Mouse (Mus musculus): ENCODE results near the gene Nlrp4f. TPM values are rescaled to one million over a fixed set of nuclear protein-coding genes. Genes with fewer than 3 reads are reported as not detected.

The Nlrp4f gene
- under 1 TPM; 0.25 to 0.72 TPM for total RNA-seq (2021)
- long read RNA-seq, experiment 1, result 0 reads
- long read RNA-seq, experiment 2, result 0 reads

DNA sequence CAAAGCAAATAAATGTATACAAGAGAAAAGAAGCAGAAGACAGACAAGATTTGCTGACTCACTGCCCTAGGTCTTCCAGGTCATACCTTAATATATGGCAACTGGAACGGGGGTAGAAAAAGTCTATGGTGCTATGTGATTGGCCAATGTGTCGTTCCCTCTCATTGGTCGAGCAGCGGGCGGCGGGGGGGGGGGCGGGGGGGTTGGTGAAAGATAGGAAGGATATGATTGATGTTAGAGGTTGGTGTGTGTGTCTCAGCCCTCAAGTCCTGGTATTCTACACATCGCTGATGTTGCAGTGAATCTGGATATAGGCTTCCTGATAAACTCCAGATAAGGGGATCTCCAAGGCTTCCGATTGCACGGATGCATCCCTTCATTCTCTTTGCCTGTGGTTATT lies at the start of gene Nlrp4f:
TSS of gene Nlrp4f (minus strand) at position 101 of the 400 bp plus-strand sequence.
- DNase-seq (ENCODE audit: extremely low spot score in 1 of 2, low spot score in 2 of 2), result no peak
- no peak for TF ChIP-seq CTCF (IDR thresholded peaks at IDR 0.05)
- intact Hi-C loops (cut with DNase I), result no loop called here
- Histone ChIP-seq H3K4me3 (no peak within 1 kb of the TSS), H3K27ac (no peak within 1 kb of the TSS)

DNA sequence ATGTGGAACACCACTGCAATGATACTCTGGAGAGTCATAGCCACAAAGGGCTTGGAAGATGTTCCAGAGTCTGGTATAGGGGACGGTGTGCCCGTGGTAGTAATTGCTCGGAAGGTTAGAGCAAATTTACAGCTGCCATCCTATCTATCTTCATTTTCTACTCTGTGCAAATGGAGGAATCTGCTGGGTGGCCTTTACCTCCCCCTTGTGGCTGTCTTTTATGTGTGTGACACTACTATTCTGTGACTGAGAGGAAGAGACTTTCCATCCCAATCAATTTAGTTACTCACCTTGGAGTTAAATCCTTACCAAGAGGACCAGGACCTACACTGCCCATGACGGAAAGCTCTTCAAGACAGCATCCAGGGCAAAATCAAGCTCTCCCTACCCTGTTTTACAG lies 37.5 kb upstream of the Nlrp4f start:
- no peak for DNase-seq (ENCODE audit: extremely low spot score in 1 of 2, low spot score in 2 of 2)
- Histone ChIP-seq H3K27ac (no peak overlapping the region), H3K4me3 (no peak overlapping the region)
- peak; percentile 50 for TF ChIP-seq CTCF (IDR thresholded peaks at IDR 0.05)
- intact Hi-C loops (cut with DNase I), result loop anchor here (5.0 kb wide), 3 partner anchors 796 to 926 kb away; partner anchors contain the start of gene Cdk20

DNA sequence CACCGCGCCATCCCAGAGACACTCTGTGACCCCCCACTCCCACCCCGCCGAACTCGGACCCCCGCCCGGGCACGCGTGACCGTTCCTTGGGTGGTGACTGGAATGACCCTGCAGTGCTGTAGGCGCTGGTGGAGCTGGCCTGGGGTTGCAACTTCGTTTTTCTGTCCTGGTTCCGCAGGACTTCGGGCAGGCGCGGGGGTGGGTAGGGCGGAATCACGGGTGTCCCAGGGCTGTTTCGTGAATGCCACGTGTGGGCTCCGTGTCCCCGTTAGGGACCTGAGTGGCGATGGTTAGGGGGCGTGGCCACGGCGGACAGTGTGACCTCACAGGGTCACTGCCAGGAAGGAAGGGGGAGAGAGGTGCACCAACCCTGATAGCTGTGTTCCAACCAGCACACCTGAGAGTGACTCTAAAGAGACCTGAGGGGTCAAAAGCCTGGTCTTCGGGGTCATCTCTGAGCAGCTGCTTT lies 36.6 kb upstream of the Nlrp4f start:
- intact Hi-C loops (cut with DNase I), result loop anchor here (5.0 kb wide), 3 partner anchors 795 to 925 kb away; partner anchors contain the start of gene Cdk20
- H3K4me3 ChIP-seq, result peak overlapping the region; percentile 72

DNA sequence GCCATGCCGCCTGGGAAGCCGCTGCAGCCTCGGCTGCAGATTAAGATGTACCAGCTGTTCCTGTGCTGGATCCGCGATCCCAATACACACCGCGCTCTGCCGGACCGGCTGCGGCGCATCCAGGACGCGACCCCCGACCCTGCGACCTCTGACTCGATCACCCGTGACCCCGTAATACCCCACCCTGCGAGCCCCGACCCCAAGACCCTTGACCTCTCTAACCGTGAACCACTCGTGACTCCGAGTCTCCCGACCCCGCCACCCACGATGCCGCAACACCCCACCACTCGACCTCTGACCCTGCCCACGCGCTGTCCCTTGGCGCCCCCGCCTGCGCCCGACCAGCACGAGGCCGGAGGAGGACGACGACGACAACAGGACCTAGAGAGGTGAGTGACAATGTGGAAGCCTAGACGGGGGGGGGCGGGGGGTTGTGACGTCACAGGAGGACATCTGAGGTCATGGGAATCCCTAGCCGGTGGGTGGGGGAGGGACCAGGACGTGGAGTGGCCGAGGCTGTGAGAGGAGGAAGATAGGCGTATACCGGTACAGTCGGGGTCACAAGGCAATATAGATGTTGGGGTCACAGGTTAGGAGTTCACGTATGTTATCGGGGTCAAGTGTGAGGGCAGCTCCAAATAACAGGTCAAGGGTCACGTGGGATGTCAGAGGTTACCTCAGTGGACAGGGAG lies 36.0 kb upstream of the Nlrp4f start:
- peak overlapping the region; percentile 25; the same call in 1 of the 2 replicates for H3K27ac ChIP-seq
- TF ChIP-seq CTCF (IDR thresholded peaks at IDR 0.05), result no peak
- no peak for DNase-seq (ENCODE audit: extremely low spot score in 1 of 2, low spot score in 2 of 2)
- intact Hi-C loops (cut with DNase I), result loop anchor here (1.0 to 5.0 kb wide), 5 partner anchors 37 to 924 kb away; partner anchors contain the start of genes Cdk20 and Zfp369
- peak overlapping the region; percentile 72 for H3K4me3 ChIP-seq

More for the DNA sequence above, 36.6 kb upstream of the Nlrp4f start:
- H3K27ac ChIP-seq, result no peak overlapping the region
- TF ChIP-seq CTCF (IDR thresholded peaks at IDR 0.05), result no peak
- DNase-seq (ENCODE audit: extremely low spot score in 1 of 2, low spot score in 2 of 2), result peak in 1 of 2 experiments; percentile 22

DNA sequence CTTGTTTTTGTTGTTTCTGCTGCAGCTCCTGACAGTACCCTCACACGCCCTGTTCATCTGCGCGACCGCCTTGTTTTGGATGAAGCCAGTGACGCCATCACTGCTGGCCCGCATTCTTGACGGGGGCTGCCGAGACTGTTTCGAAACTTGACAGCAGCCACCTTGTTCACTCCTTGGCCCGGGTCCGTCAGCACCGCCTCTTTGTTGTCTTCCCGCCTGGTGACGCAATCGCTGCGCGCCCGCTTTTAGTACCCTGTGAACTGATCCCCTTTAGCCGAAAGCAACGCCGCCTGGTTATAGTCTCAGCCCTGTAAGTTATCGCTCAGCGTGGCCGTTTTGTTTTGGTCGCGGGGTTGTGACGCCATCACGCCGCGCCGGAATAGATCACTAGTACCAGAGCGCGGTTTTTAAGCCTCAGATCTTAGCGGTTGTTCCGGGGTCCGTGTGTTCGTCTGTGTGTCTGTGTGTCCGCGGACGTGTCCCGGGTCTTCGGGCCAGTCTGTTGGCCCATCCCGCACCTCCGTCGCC lies 35.4 kb upstream of the Nlrp4f start:
- peak; percentile 96 for DNase-seq (ENCODE audit: extremely low spot score in 1 of 2, low spot score in 2 of 2)
- no peak for TF ChIP-seq CTCF (IDR thresholded peaks at IDR 0.05)
- intact Hi-C loops (cut with DNase I), result loop anchor here (1.0 to 5.0 kb wide), 5 partner anchors 37 to 924 kb away; partner anchors contain the start of genes Cdk20 and Zfp369
- Histone ChIP-seq H3K4me3 (peak overlapping the region; percentile 72), H3K27ac (peak overlapping the region; percentile 97)

DNA sequence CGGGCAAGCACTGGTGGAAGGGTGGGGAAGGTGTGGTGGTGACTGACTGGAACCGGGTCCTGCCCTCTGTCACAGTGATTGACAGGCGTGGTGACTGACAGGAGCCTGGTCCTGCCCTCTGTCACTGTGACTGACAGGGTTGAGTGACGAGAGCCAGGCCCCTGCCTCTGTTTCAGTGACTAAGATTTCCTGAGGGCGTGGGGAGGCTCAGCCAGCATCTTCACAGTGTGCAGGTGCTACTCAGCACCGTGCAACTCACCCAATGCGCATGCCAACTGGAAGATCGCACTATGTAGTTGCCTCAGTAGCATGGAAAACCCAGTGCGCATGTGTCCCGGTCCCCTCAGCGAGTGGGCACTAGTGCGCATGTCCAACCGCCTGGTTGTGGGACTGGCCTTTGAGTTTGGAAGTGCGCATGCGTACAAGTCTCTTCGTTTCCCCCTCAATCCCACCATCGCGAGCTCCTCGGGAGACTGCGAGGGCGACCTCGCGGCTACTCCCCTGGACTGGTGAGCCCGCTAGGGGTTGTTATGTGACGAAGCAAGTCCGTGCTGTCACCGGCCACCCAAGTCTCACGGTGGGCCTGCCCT lies 34.8 kb upstream of the Nlrp4f start:
- peak overlapping the region; percentile 72 for H3K4me3 ChIP-seq
- peak overlapping the region; percentile 97 for H3K27ac ChIP-seq
- DNase-seq (ENCODE audit: extremely low spot score in 1 of 2, low spot score in 2 of 2), result peak; percentile 97
- no peak for TF ChIP-seq CTCF (IDR thresholded peaks at IDR 0.05)
- intact Hi-C loops (cut with DNase I), result loop anchor here (1.0 to 5.0 kb wide), 5 partner anchors 38 to 923 kb away; partner anchors contain the start of genes Cdk20 and Zfp369

DNA sequence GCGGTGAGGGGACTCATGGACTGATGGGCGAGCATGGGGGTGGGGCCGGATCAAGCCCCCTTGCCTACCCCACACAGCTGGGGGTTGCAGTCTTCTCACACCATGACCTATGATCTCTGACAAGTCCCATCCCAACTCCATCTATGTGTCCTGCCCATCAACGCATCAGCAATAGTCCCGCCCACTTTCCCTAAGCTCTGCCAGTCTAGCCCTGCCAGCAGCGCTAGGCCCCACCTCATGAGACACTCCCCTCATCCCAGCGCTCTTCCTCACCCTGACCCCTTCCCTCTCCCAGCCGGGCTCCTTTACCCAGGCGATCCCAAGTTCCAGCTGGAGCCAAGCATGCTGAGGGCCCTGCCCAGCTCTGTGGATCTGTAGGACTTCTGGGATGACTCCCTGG lies 31.4 kb upstream of the Nlrp4f start:
- TF ChIP-seq CTCF (IDR thresholded peaks at IDR 0.05), result no peak
- no peak overlapping the region for H3K27ac ChIP-seq
- H3K4me3 ChIP-seq, result no peak overlapping the region
- intact Hi-C loops (cut with DNase I), result no loop called here
- DNase-seq (ENCODE audit: extremely low spot score in 1 of 2, low spot score in 2 of 2), result no peak

DNA sequence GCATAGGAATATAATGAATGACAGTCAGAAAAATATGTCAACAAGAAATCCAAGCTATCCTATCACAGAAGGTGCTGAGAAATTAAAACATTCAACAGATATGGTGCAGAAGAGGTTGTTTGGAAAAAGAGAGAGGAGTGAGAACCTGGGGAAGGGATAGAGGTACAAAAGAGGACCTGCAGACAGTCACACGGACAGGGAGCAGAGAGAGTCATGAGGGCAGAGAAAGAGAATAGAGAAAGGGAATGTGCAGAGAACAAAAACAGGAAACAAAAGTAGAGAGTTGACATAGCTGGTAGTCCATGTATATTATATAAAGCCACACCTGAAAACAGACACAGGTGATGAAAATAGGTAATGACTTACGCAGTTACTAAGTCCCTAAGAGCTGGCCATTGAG lies 20.9 kb upstream of the Nlrp4f start:
- H3K27ac ChIP-seq, result no peak overlapping the region
- intact Hi-C loops (cut with DNase I), result no loop called here
- H3K4me3 ChIP-seq, result no peak overlapping the region
- DNase-seq (ENCODE audit: extremely low spot score in 1 of 2, low spot score in 2 of 2), result no peak
- no peak for TF ChIP-seq CTCF (IDR thresholded peaks at IDR 0.05)

DNA sequence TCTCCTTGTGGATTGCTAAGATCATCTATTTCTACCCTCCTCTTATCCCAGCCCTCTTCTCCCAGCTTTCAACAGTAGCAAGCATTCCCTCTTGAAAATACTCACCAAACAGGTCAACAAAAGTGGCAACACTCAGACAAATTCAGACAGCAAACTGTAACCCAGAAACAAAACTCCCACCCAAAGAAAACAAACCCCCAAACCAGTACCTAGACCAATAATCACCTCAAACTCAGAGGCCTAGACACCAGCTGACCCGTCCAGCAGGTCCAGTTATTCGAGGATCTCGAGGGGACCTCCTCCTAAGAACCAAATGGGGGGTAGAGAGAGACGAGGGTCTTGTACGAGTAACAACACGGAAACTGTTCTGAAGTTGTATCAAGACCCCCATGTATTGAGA lies 20.2 kb upstream of the Nlrp4f start:
- intact Hi-C loops (cut with DNase I), result no loop called here
- Histone ChIP-seq H3K27ac (no peak overlapping the region), H3K4me3 (no peak overlapping the region)
- TF ChIP-seq CTCF (IDR thresholded peaks at IDR 0.05), result no peak
- no peak for DNase-seq (ENCODE audit: extremely low spot score in 1 of 2, low spot score in 2 of 2)

DNA sequence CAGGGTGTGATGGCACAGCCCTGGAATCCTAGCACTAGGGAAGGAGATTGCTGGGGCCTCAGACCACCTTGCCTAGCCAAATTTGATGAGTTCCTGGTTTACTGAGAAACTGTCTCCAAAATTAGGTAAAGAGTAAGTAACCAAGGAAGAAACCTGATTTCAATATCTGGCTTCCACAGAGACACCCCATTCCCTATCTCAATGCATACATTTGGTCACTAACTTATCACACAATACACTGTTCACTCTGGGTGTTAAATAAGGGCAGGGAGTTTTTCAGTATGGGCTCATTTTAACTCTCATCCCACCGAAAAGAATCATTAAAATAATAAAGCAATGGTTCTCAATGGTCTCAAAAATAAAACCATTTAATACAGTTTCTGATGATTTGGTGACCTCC lies 5.1 kb downstream of the Nlrp4f start:
- no peak for TF ChIP-seq CTCF (IDR thresholded peaks at IDR 0.05)
- H3K4me3 ChIP-seq, result no peak overlapping the region
- intact Hi-C loops (cut with DNase I), result no loop called here
- DNase-seq (ENCODE audit: extremely low spot score in 1 of 2, low spot score in 2 of 2), result no peak
- H3K27ac ChIP-seq, result no peak overlapping the region

DNA sequence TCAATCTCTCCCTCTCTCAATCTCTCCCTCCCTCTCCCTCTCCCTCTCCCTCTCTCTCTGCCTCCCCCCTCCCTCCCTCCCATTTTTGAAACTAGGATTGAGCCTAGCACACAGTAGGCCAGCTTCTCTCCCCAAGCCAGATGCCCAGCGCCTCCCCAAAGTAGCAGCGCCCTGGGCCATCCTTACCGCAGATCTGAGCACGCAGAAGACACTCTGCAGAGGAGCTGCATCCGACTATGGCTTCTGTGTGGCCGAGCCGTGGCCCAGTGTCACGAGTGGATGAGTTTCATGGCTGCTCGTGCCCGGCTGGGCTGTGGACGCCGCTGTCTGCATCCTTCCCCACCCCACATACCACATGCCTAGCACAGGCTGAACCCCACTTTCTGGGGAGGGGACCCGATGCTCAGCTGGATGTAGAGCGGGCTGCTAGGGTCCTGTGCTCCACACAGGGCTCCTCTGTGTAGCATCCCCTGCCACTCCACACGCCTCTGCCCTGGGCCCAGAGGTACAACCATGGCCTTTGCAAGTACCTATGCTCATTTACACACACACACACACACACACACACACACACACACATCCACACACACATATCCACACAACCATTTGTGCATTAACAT lies 29.2 kb downstream of the Nlrp4f start:
- intact Hi-C loops (cut with DNase I), result loop anchor here (10.0 kb wide), 1 partner anchor 128 kb away; no protein-coding TSS in a partner anchor
- H3K27ac ChIP-seq, result no peak overlapping the region
- H3K4me3 ChIP-seq, result no peak overlapping the region
- DNase-seq (ENCODE audit: extremely low spot score in 1 of 2, low spot score in 2 of 2), result no peak
- no peak for TF ChIP-seq CTCF (IDR thresholded peaks at IDR 0.05)
